Mouse (Mus musculus): ENCODE results near the gene Fam71a.
"Not testable (repeated sequence)": the region's sequence is repeated elsewhere in the genome, so short reads cannot be mapped to it uniquely, and the experiment has no call there.

GRCm38 (mm10) chr1:191149489-191149888, 15.1 kb downstream of the Fam71a start:
- TF ChIP-seq CTCF, EP300 (IDR thresholded peaks at IDR 0.05): not testable (repeated sequence)
